Mouse (Mus musculus): ENCODE measurements around the gene Gm10647.

DNA sequence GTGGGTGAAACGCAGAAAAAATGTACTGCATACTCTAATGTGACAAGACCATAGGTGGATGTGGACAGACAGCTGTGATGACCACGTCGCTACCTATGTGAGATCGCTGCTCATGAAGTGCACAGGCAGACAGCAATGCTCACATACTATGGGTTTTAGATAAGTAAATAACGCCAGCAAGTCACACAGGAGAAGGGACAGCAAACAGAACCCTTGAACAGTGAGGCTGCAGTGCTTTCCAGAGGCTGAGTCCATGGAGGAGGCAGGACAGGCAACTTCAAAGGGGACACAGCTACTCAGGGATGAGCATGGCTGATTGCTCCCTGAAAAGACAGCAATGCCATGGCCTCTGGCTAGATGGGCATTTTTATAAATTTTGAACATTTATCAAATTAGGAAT lies 50.0 kb downstream of the Gm10647 start:
- TF ChIP-seq CTCF (IDR thresholded peaks at IDR 0.05; ENCODE audit: extremely low read depth, insufficient read depth, low read length) (no peak), POLR2A (IDR thresholded peaks at IDR 0.05; ENCODE audit: extremely low read depth, insufficient read depth, low read length) (no peak)

Data from cortical plate, adult 2 months (tissue).